Mouse (Mus musculus): Measurements from ENCODE around the gene Lyrm1. TPM values are rescaled to one million over a fixed set of nuclear protein-coding genes. Genes with fewer than 3 reads are reported as not detected.

Lyrm1 gene
- 6.6 TPM for polyA plus RNA-seq (2015; fragmentation: Illumina TruSeq; extraction: RNeasy Lipid Tissue Mini Kit (QIAGEN cat#74804); ENCODE audit: insufficient read depth, low replicate concordance)

DNA sequence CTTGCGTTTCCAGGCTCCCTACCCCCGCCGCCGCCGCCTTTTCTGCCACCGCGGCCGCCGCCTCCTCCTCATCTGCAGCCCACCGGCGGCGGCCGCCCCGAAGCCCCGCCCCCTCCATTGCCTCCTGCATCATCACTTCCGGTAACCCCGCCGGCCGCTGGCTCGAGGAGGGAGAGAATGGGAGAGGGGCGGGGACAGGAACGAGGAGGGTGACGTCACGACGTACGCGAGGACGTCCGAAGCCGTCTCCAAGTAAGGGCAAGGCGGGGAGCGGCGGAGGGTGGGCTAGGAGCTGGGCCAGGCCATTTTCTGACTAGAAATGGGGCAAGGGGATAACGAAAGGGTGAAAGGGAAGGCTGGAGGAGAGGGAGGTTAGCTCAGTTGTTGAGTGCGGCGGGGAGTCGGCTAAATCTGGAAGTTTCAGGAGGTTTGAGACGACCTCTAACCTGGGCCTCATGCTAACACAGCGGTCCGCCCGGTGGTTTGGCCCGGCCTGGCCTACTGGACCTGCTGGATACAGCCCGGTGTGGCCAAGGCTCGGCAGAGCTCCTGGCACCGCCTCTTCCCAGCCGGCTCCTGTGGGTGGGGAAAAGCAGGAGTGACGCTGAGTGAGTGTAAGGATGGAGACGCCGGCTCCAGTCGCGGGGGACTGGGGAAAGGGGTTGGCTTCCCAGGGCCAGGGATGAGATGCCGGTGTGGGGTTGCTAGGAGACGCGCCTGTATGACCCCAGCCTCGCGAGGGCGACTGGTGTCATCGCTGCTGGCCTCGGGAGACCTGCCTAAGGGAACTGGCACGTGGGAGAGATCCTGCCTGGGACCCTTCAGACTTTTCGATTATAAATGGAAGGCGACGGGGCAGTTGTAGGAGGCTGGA, at the start of gene Lyrm1, which contains the start of gene Dcun1d3:
Gene Lyrm1 (plus strand): TSS at position 223 of the 874 bp plus-strand sequence.
Gene Dcun1d3 (minus strand): TSS at position 660 of the 874 bp plus-strand sequence.

Other genes with a start within 250 kb of the Lyrm1 start
- not detected for gene Acsm4, start 205.8 kb upstream of the Lyrm1 start, polyA plus RNA-seq (2015; fragmentation: Illumina TruSeq; extraction: RNeasy Lipid Tissue Mini Kit (QIAGEN cat#74804); ENCODE audit: insufficient read depth, low replicate concordance)
- gene Thumpd1, start 175.1 kb upstream of the Lyrm1 start, polyA plus RNA-seq (2015; fragmentation: Illumina TruSeq; extraction: RNeasy Lipid Tissue Mini Kit (QIAGEN cat#74804); ENCODE audit: insufficient read depth, low replicate concordance) = 65.0 TPM
- 0.22 TPM for gene Acsm3, start 134.9 kb upstream of the Lyrm1 start, polyA plus RNA-seq (2015; fragmentation: Illumina TruSeq; extraction: RNeasy Lipid Tissue Mini Kit (QIAGEN cat#74804); ENCODE audit: insufficient read depth, low replicate concordance)
- gene Rexo5, start 101.9 kb upstream of the Lyrm1 start, polyA plus RNA-seq (2015; fragmentation: Illumina TruSeq; extraction: RNeasy Lipid Tissue Mini Kit (QIAGEN cat#74804); ENCODE audit: insufficient read depth, low replicate concordance) = 31.5 TPM
- gene Eri2, start 101.8 kb upstream of the Lyrm1 start, polyA plus RNA-seq (2015; fragmentation: Illumina TruSeq; extraction: RNeasy Lipid Tissue Mini Kit (QIAGEN cat#74804); ENCODE audit: insufficient read depth, low replicate concordance) = 12.9 TPM
- gene Dcun1d3, start 437 bp downstream of the Lyrm1 start, polyA plus RNA-seq (2015; fragmentation: Illumina TruSeq; extraction: RNeasy Lipid Tissue Mini Kit (QIAGEN cat#74804); ENCODE audit: insufficient read depth, low replicate concordance) = 10.8 TPM
- not detected for gene Dnah3, start 199.4 kb downstream of the Lyrm1 start, polyA plus RNA-seq (2015; fragmentation: Illumina TruSeq; extraction: RNeasy Lipid Tissue Mini Kit (QIAGEN cat#74804); ENCODE audit: insufficient read depth, low replicate concordance)
- 9.3 TPM for gene Tmem159, start 206.5 kb downstream of the Lyrm1 start, polyA plus RNA-seq (2015; fragmentation: Illumina TruSeq; extraction: RNeasy Lipid Tissue Mini Kit (QIAGEN cat#74804); ENCODE audit: insufficient read depth, low replicate concordance)
- gene Zp2, start 249.4 kb downstream of the Lyrm1 start, polyA plus RNA-seq (2015; fragmentation: Illumina TruSeq; extraction: RNeasy Lipid Tissue Mini Kit (QIAGEN cat#74804); ENCODE audit: insufficient read depth, low replicate concordance) = not detected

All from spleen, adult 10 weeks (tissue).